Mouse (Mus musculus): ENCODE results near the gene Hist1h2ad.

DNA sequence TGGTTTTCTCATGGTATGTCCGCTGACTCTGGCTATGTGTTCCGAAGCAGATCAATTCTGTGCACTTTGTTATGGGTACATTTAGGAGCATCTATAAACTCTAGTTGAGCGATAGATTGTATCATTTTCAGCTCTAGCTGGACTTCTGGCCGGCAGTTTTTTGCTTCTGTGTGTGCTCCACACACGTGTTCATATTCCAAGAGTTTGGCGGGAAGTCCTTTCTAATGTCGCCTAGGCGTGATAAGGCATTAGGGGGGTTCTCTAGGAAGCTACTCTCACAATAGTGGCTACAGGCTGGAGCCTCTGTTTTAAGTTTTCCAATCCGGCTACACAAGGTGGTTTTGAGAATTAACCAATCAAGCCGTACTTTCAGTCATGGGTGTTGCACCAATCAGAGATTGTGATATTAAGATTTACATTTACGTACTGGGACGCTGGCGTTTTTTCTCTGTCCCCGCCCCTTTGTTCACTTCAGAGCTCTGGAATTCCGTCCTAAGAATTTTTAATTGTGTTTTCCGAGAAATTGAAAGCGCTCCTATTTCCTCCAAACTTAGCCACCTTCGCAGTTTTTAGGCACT, 18.3 kb upstream of the Hist1h2ad start:
- no peak for TF ChIP-seq CTCF (IDR thresholded peaks at IDR 0.05; ENCODE audit: borderline replicate concordance, extremely low read depth, insufficient read depth, insufficient read length)
- peak; percentile 7; the same call in 1 of the 2 replicates for TF ChIP-seq POLR2A (IDR thresholded peaks at IDR 0.05; ENCODE audit: borderline replicate concordance, extremely low read depth, insufficient read depth, insufficient read length, poor library complexity, severe bottlenecking)
